Mouse (Mus musculus): ENCODE results near the gene Jmjd6.

The Jmjd6 gene

DNA sequence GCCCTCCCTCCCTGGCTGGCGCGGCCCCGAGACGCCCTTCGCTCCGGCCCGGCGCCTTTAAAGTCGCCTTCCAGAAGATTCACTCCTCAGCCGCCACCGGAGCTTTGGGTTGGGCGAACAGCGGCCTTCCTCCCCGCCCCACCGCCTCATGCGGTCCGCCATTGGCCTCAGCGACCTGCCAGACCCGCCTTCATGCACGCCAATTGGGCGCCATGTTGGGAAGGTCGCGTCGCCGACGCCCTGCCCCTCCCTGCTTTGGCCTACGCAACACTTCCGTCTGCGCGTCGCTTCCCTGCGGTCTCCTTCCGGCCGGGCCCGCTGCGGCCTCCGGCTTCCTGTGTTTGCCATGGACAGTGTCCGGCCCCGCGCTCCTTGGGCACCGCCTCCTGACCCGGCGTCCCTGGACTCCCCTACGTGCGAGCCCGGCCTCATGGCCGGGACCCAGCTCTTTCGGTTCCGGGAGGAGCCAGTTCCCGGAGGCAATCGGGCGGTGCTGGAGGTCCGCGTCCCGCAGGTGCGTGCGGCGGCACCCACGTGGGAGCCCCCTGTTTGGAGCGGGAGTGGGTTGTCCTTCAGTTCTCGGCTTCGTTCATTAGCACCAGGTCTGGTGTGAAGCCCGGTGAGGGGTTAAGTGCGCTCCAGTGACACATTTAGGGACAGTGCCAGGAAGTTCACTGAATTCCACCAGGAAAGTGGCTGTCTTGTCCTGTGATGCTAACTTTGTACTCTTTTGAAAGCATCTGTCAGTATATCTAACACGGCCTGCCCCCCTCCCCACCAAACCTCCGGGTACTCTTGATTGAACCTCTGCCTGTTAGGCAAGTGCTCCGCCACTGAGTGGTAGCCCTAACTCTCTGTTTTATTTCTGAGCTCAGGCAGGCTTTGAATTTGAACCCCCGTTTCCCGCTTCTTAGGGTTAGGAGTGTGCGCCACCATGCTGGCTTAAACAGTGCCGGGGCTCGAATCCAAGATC, at the start of gene Jmjd6, which contains the start of gene Mettl23:
Gene Jmjd6 (minus strand): TSS at position 189 of the 973 bp plus-strand sequence.
Gene Mettl23 (plus strand): TSS at position 18 of the 973 bp plus-strand sequence.
- DNase-seq, result peak; percentile 98 to 100

DNA sequence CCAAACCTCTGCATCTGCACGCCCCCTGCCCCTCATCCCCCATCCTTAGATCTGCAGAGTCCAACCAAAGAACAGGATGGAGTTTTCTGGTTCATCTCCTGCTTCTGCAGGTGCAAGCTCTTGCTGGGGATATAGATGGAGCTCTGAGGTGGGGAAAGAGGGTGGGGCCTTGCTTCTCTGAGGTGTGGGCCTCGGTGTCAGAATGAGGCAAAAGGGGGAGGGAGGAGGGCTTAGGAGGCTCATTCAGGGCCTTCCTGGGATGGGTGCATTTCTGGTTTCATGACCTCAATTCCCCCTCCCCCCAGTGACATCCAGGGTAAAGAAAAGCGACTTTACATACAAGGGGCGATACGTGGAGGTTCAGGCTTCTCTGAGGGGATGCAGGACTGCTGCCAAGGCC, 43.9 kb upstream of the Jmjd6 start:
- DNase-seq, result no peak

DNA sequence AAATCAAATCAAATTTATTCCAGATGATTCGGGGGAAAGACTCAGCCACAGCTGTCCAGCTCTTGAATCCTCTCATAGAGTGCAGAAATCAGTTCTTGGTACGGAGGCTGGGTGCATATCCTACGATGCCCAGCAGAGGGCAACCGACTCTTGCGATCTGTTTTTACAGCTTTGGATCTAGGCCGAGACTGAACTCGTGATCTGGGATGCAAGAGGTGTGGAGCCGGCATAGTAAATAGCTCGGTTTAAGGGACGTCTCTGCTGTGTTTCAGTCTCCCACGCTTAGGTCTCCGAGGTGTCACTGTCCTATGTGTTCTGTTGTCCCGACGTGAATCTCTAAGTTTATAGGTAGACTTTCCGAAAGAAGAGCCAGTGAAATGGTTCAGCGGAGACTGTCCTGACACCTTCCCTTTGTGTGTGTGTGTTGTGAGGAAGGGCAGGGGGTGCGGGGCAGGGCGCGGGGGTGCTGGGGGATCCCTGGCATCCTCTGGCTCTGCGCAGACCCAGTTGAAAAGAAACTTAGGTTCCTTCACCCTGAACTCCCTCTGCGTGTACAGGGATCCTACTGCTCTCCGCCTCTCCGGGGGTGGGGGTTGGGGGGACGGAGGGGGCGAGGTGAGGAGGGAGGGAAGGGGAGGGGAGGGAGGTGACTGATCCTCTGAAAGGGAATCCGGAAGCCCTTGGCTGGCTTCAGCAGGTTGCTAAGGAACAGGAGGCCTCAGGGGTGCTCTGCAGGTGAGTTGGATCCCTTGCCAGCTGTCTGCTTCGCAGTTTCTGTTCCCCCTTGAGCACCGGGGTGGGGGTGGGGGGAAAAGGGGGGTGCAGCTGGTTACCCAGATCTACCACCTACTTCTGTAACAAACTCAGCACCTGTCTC, 42.3 kb upstream of the Jmjd6 start:
- peak; percentile 73 to 82 for DNase-seq

DNA sequence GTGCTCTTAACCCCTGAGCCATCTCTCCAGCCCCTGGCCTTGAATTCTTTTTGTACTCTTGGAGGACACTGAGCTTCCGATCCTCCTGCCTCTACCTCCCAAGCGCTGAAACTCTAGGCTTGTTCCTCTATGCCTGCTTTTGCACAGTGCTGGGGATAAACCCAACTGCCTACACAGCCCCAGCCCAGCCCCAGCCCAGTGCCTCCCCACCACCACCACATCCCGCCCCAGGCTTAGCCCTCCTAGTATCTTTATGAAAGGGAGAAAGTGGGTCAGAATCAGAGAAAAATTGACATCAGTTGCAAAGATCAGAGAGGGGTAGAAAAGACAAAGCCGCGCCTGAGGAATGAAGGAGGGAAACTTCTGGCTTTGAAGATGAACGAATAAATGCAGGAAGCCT, 40.8 kb upstream of the Jmjd6 start:
- no peak for DNase-seq

DNA sequence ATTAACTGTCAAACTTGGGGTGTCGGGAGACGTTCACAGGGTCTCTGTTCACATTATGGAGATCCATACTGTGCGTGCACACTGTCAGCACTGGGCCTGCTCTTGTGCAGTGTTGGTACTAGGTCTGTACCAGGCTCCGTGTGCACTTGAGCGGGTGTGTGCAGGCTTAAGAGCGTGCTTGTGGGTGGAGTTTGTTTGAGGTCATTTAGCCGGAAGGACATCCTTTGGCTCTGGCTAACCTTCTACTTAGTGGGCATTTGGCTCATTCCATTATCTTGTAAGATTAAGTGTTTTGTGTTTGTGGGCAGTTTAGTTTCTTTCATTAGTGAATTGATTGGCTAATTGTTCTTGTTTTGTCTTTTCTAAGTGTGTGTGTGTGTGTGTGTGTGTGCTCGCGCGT, 39.2 kb upstream of the Jmjd6 start:
- DNase-seq, result no peak

DNA sequence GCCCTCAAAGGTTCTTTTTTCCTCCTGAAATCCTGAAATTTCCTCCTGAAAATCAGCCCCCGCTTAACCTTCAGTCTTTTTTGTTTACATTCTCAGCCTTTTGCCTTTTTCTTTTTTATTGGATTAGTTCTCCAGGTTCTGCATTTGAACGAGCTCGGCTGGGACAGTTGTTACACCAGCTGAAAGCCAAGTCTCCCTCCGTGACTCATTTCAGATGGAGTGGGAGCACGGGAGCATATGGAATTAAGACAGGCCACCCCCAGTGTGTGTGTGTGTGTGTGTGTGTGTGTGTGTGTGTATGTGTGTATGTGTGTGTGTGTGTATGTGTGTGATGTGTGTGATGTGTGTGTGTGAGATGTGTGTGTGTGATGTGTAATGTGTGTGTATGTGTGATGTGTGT, 38.2 kb upstream of the Jmjd6 start:
- DNase-seq, result no peak

DNA sequence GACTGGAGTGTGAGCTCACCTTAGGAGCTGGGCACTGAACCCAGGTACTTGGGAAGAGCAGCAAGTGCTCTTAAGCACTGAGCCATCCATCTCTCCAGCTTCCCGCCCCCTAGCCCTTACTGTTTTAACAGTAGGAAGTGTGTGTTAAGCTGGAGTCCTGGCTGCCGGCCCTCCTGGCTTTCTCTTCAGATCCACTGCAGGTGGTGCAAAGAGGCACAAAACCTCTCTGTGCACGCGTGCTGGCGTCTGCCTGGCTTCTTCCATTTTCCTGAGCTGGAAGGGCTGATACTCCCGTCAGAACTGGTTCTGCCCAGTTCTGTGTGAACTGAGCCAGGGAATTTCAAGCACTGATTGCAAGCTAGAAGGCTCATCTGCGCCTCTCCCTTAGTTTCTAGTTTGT, 37.6 kb upstream of the Jmjd6 start:
- peak in 1 of 2 experiments; percentile 28 for DNase-seq

DNA sequence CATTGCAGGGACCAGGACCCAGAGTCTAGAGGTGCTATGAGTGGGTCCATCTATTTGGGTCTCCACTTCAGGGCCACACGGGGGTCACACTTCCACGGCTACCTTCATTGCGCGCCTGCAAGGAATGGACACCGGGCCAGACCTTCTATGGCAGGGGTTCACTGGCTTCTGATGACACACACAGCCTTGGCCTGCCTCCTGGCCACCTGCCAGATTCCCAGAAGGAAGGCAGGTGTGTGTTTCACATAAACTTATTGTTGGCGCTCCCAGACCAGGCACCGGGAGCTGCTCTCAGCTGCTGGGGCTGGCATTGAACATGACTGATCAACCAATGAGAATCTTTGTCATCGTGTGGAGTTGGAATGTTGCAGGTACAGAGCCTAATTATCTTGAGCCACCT, 35.2 kb upstream of the Jmjd6 start:
- no peak for DNase-seq

DNA sequence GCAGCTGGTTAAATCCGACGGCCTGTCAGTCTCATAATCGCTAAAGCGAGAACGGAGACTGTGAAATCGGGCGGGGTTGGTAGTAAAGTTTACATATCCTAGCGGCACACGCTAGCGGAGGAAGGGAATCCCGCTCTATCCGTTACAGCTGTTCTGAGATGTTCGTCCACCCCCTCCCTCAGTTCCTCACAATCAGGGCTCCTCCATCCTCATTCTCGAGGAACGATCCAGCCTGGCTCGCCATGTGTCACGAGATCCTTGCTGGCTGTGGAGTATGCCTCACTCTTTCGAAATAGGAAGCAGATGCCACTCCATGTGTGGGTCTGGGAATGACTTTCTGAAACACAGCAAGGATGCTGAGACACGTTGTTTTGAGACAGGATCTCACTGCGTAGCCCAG, 30.7 kb upstream of the Jmjd6 start:
- no peak for DNase-seq

DNA sequence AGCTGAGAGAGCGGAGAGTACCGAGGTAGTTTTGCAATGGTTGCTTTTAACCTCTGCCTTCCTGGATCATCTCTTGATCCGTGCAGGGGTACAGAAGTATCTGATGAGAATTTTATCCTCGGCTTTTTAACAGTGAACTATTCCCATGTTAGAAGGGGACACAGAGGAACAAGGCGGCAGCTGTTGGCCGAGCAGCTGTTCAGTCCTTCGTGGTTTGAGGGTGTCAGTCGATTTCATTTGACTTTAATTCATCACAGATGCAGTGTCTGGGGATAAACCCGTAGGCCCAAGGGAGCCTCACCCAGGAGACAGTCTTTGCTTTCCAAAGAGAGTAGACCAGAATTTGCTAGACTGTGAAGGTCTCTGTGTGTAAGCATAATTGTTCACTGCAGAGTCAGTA, 28.3 kb upstream of the Jmjd6 start:
- no peak for DNase-seq

DNA sequence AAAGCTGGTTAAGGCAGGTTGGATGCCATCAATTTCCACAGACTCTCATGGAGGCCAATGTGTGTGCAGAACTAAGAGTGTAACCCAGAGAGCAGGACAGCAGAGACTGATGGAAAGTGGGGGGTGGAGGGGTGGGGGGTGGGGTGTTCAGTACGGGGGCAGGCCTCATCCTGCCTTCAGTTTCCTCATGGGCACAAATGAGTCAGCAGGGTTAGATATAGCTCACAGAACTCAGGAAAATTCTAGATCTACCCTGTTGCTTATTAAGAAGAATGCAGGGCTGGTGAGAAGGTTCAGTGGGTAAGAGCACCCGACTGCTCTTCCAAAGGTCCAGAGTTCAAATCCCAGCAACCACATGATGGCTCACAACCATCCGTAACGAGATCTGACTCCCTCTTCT, 26.4 kb upstream of the Jmjd6 start:
- DNase-seq, result no peak

DNA sequence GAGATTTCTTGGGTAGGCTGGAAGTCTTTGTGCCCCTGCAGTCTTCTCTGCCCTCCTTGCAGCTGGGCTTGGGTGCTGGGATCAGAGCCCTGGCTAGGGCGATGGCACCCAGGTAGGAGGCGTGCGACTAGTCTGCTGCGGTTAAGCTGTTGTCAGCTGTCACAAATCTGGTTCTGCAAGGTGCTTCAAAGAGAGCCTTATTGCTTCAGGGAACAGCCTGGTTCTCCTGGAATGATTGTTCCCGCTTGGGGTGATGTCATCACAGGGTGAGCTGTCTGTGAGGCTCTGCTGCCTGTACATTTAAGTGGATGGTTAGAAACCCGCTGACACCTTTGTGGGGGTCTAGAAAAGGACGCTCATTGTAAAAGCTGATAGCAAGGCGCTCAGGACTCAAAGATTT, 26.0 kb upstream of the Jmjd6 start:
- peak in 1 of 2 experiments; percentile 26 for DNase-seq

DNA sequence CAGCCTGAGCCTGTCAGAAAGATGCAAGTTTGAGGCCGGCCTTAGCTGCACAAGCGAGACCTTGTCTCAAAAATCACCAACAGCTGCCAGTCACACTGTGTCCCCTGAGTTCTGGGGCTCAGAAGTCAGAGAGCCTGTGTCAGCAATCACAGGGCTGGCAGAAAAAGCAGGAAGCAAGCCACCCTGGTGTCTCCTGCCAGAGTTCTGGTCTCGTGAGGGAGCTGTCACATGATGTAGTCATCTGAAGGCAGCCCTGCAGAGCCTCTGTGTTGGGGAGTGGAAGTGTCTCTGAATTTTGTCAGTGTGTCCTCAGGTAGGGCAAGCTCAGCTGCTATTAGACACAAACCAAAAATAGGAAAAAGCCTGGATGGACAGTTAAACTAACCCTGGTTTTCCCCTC, 24.9 kb upstream of the Jmjd6 start:
- DNase-seq, result peak in 1 of 2 experiments; percentile 33

DNA sequence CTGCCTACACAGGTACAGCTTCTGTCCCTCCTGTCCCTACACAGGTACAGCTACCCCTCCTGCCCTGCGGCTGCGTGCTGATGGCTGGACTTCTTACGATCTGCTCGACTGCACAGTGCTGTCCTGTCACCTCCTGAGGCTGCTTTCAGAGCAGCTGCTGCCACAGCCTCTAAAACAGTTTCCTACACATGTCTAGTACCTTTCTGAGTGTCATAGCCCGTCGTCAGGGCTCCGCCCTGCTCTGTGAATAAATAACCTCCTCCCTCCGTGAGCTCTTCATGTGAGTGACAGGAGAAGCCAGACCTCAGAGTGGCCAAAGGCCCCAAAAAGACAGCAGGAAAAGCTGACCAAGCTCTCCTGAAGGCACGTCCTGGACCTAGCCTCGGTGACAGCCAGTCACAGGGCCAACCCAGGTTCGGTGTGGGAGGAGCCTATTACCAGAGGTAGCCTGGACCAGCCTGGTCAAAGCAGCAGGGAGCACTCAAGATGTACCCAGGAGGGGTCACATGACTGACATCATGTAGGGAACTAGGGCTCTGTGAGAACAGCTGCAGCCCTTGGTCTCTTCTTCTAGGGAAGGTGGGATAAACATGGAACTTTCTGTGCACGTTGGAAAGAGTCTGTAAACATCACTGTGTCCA, 22.8 kb upstream of the Jmjd6 start:
- DNase-seq, result no peak

DNA sequence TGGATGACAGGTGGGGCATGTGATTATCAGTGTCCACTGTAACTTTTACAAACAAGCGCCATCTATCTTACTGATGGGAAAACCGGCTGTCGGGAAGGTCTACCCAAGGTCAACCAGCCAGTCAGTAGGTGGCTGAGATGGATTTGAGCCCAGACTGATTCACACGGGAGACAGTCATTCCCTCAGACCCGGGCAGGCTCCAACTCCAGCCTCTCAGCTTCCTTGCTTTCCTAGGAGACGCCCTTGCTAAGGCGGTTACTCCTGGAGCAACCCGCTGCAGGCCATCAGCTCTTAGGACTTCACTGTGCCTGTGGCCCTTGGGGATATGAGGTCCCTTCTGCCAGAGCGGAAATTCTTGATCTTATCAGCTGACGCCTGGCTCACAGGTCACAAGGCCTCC, 21.2 kb upstream of the Jmjd6 start:
- DNase-seq, result no peak

DNA sequence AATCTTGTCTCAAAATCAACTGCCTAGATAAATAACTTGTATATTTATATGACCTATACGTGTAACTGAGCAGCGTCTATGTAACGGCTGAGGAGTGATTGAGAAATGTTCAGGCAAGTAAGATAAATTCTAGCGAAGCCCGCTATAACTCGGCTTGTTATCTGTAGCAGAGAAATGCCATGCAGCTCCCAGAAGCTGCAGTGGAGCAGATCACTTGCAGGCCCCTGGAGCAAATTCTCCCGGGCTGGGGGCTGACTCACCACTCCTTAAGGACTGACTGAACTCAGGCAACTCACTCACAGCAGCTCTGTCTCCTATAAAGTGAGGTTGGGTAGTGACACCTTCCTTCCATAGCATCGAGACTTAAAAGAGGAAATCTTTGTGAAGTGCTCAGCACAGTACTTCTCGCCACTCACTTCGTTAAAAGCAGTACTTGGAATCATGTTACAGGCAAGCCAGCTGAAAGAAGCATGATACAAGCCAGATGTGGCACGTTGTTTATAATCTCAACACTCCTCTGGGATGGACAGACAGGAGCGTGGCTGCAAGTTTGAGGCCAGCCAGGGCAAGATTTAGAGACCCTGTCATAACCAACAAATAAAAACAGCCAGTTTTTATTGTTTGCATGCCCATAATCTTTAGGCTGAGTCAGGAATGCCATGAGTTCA, 14.1 kb upstream of the Jmjd6 start:
- no peak for DNase-seq

DNA sequence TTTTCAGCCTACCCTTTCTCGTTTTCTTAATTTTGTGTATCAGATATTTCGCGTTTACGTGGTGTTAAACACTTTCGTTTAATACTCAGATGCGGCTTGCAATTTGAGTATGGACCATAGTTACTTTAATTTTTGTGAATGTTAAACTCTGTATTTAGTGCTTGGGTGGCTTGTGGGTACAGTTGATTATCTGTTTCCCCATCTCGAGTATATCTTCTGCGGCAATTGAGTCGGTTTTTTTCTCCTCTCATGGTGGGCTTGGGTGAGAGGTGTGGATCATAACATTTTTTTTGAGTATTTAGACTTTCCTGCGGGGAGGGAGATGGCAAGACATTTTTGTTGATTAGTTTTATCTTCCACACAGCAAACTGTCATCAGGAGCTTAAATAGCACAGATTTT, 11.0 kb upstream of the Jmjd6 start:
- no peak for DNase-seq

DNA sequence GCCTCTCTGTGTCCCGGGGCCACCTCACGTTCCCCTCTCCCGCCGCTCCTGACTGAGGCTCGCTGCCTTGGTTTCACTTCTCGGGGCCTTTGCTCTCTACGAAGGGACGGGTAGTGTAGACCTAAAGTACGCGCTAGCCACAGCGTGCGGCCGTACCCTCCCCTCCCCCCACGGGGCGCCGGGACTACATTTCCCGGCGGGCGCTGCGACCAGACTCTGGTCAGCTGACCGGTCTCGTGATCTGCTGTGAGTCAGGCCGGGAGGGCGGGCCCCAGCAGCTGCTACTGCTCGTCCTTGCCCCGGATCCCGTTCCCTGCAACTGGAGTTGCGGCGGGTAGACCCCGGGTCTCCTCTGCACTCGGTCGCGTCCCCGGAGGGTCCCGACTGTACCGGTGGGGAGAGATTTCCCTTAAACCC, 10.3 kb upstream of the Jmjd6 start:
- DNase-seq, result peak; percentile 97

DNA sequence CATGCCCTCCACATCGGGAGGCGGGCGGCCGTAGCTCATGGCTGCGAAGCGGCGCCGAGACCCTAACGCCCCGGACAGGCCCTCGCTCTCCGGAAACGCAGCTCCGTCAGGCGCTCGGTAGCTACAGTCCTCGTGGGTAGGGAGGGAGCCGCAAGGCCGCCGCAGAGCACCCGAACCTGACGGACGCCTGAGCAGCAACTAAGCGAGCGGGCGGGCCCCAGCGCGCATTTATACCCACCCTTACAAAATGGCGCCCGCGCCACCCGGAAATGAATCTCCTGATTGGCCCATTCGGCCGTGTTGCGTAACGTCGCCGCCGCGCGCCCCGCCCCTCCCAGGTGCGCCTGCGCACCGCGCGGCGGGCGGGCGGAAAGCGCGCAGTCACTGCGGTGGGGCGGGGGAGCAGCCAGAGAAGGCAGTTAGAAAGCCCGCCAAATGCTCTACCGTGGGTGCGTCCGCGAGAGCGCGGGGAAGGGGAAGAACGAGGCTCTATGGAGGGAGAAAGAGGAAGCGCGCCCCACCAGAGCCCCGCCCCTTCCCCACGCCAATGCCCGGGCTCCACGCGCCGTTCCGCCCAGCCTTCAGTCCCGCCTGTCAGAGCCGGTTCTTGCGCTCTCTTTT, 9.8 kb upstream of the Jmjd6 start, which contains the start of gene Srsf2:
Gene Srsf2 (minus strand): TSS at position 204 of the 621 bp plus-strand sequence.
- DNase-seq, result peak; percentile 98

DNA sequence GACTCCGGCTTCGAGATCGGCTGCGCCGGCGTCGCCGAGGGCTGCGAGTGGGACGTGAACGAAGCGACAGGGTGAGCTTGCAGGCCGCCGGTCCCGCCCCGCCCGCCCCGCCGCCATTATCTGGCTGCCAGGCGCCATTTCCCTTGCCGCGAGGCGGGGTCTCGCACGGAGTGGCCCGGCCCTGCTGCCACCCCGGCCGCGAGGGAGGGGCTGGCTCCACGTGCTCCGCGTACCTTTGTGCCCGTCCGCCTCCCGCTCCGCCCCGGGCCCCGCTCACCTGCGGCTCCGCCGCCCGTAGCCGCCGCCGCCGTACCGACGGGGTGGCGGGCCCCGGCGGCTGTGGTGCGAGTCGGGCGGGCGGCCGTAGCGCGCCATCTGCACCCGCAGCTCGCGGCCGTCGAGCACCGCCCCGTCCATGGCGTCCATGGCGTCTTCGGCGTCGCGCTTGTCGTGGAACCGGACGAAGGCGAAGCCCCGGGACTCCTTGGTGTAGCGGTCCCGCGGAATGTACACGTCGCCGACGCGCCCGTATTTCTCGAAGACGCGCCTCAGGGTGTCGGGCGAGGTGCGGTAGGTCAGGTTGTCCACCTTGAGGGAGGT, 9.1 kb upstream of the Jmjd6 start, which contains the start of gene Mfsd11:
Gene Mfsd11 (plus strand): TSS at position 150 of the 600 bp plus-strand sequence.
- peak; percentile 88 to 93 for DNase-seq

DNA sequence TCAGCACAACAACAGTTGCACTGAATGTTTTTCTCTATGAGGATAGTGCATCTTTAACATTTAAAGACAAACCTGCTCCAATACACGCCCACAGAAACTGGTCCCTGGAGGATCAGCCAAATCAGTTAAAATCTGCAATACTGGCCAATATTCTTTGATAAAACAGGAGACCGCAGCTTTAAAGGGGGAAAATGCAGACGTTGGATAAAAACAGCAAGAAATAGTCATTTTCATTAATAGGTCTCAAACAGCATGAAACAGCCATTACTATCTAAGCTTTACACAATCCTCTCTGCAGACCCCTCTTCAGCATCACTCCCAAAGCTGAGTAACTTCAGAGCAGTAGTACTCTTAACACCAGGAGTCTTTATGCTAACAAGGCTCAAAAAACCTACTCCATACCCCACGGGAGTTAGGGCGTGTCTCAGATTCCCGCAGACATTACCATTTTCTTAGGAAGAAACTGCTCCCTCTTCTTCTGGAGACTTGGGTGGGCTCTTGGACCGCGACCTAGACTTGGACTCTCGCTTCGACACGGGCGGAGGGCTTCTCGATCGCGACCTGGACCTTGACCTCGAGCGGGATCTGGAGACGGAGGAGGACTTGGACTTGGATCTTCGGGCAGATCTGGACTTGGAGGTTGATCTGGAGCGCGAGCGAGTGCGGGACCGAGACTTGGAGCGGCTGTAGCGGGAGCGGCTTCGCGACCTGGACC, 8.5 kb upstream of the Jmjd6 start:
- no peak for DNase-seq
